9 mouse cellular contexts compared by ENCODE assay signal in the genomic region with DNA sequence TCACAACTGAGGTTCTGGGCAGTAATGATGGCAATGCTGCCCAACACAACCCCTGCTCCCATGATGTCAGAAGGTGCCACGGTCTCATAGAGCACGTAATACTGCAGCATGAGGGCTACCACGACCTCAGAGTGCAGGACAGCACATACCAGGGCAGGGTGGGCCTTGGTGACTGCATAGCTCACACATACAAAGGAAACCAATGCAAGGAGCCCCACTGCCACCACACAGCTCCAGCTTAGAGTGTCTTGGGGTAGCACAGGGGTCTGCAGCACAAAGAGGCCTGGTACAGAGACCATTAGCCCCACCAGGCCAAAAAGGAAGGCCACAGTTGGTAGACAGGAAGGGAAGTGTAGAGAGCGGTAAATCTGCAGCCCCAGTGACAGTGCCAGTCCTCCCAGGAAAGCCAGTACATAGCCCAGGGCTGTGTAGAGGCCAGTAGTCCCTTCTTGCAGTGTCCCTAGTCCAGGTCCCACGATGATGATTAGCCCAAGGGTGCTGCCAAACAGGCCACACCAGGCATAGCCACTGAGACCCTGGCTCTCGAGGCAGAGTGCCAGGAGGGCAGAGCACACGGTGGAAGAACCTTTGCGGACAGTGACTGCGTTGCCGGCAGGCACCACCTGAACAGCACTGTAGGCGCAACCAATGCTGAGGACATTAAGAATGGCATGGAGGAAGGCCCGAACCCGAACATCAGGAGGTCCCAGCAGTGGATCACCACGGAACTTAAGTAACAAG. TPM values are rescaled to one million over a fixed set of nuclear protein-coding genes. Genes with fewer than 3 reads are reported as not detected.
DNase-seq lines count a peak whose midpoint lies in the region; ATAC-seq and TF ChIP-seq lines count a peak whose summit lies in the region.
"Had no signal": no experiment of that assay in that cellular context is flagged by ENCODE, and none has a peak within 500 bp of the region (broad histone marks: within the 10 kb centered on the region; RNA-seq: fewer than 3 reads in every experiment).

No protein-coding gene starts in this region.

- no peaks in the 10 kb centered on the region for H3K27me3 ChIP-seq in liver, embryonic 11.5 days (replicated peaks; ENCODE audit: control insufficient read depth, insufficient read depth, low read length)
- H3K27me3 ChIP-seq in intestine, embryonic 14.5 days (replicated peaks; ENCODE audit: control insufficient read depth, insufficient read depth, low read length), result no peaks in the 10 kb centered on the region
- H3K27me3 ChIP-seq in neural tube, embryonic 12.5 days (replicated peaks), result no peaks in the 10 kb centered on the region

- 83% methylated on average over 14 of the region's 14 CpGs for WGBS in liver, embryonic 11.5 days
- 79% methylated on average over 14 of the region's 14 CpGs for WGBS in intestine, embryonic 14.5 days
- 82% methylated on average over 14 of the region's 14 CpGs for WGBS in neural tube, embryonic 12.5 days

- no peaks in the 10 kb centered on the region for H3K9me3 ChIP-seq in liver, embryonic 11.5 days (ENCODE audit: control insufficient read depth, low read length)
- no peaks in the 10 kb centered on the region for H3K9me3 ChIP-seq in intestine, embryonic 14.5 days (ENCODE audit: control insufficient read depth, low read length)
- no peaks in the 10 kb centered on the region for H3K9me3 ChIP-seq in neural tube, embryonic 12.5 days

- TF ChIP-seq CTCF in embryonic fibroblast, embryonic 13.5 days (IDR thresholded peaks at IDR 0.05; ENCODE audit: borderline replicate concordance, insufficient read depth, low read length), result no peak

- no peak for ATAC-seq in liver, embryonic 11.5 days (replicated peaks; ENCODE audit: low FRiP score)
- no peak for ATAC-seq in intestine, embryonic 14.5 days (replicated peaks; ENCODE audit: low FRiP score, low TSS enrichment, low read depth)
- no peak for ATAC-seq in neural tube, embryonic 12.5 days (ENCODE audit: low FRiP score, low read depth)

- peak overlapping the region; percentile 67; the same call in 1 of the 2 replicates for H3K4me3 ChIP-seq in liver, embryonic 11.5 days (ENCODE audit: low read depth, low read length)
- H3K4me3 ChIP-seq in embryonic fibroblast, embryonic 13.5 days (ENCODE audit: insufficient read depth, low read length), result no peak overlapping the region
- no peak overlapping the region; the same call in 1 of the 2 replicates for H3K4me3 ChIP-seq in intestine, embryonic 14.5 days (ENCODE audit: low read depth, low read length)
- H3K4me3 ChIP-seq in neural tube, embryonic 12.5 days, result no peak overlapping the region

- DNase-seq in liver, embryonic 11.5 days (ENCODE audit: low spot score), result no peak
- no peak for DNase-seq in liver
- no peak for DNase-seq in intestine, embryonic 14.5 days (ENCODE audit: low spot score)
- no peak for DNase-seq in layer of hippocampus, adult 8-10 months (ENCODE audit: low spot score in 2 of 2)
- no peak for DNase-seq in right cerebral cortex, adult 18-20 months
- DNase-seq in retina, embryonic 14.5 days (ENCODE audit: low spot score), result no peak

- TF ChIP-seq POLR2A in embryonic fibroblast, embryonic 13.5 days (IDR thresholded peaks at IDR 0.05; ENCODE audit: low read depth, low read length), result no peak

- H3K27ac ChIP-seq in liver, embryonic 11.5 days (ENCODE audit: low read depth, low read length), result peak overlapping the region; percentile 13; the same call in 1 of the 2 replicates
- H3K27ac ChIP-seq in embryonic fibroblast, embryonic 13.5 days (ENCODE audit: insufficient read depth, low read length), result 0 out of 2 replicates have a peak overlapping the region, but pooled peaks have one; percentile 95
- peak overlapping the region; percentile 99; the same call in 1 of the 2 replicates for H3K27ac ChIP-seq in intestine, embryonic 14.5 days (ENCODE audit: low read depth)
- peak overlapping the region; percentile 97 for H3K27ac ChIP-seq in neural tube, embryonic 12.5 days

- peaks cover 34% of the 10 kb centered on the region for H3K4me1 ChIP-seq in liver, embryonic 11.5 days (replicated peaks; ENCODE audit: control insufficient read depth, insufficient read depth, low read length)
- peaks cover 13% of the 10 kb centered on the region for H3K4me1 ChIP-seq in embryonic fibroblast, embryonic 13.5 days (ENCODE audit: control insufficient read depth, insufficient read depth, low read length)
- peaks cover 32% of the 10 kb centered on the region for H3K4me1 ChIP-seq in intestine, embryonic 14.5 days (replicated peaks; ENCODE audit: control insufficient read depth, insufficient read depth, low read length)
- H3K4me1 ChIP-seq in neural tube, embryonic 12.5 days, result peaks cover 36% of the 10 kb centered on the region

- H3K4me2 ChIP-seq in liver, embryonic 11.5 days, result peak overlapping the region; percentile 79
- H3K4me2 ChIP-seq in intestine, embryonic 14.5 days (ENCODE audit: low read length), result peak overlapping the region; percentile 93
- peak overlapping the region; percentile 74 for H3K4me2 ChIP-seq in neural tube, embryonic 12.5 days (replicated peaks)

- H3K9ac ChIP-seq in liver, embryonic 11.5 days (ENCODE audit: low read depth, low read length), result peak overlapping the region; percentile 27; the same call in 1 of the 2 replicates
- H3K9ac ChIP-seq in intestine, embryonic 14.5 days (ENCODE audit: low read length), result no peak overlapping the region
- H3K9ac ChIP-seq in neural tube, embryonic 12.5 days, result peak overlapping the region; percentile 84; the same call in 1 of the 2 replicates

- H3K36me3 ChIP-seq in liver, embryonic 11.5 days (ENCODE audit: control insufficient read depth, insufficient read depth, low read length), result no peaks in the 10 kb centered on the region
- no peaks in the 10 kb centered on the region for H3K36me3 ChIP-seq in intestine, embryonic 14.5 days (ENCODE audit: control insufficient read depth, insufficient read depth, low read length)
- H3K36me3 ChIP-seq in neural tube, embryonic 12.5 days, result no peaks in the 10 kb centered on the region

RNA-seq across cellular contexts. Expression of gene Slc35g3, which starts 1.4 kb away (rescaled TPM):
- not detected in 2 replicates for polyA plus RNA-seq in liver, embryonic 11.5 days (2014; fragmentation: Nextera tagmentation; extraction: Ambion mirVana)
- polyA plus RNA-seq in embryonic fibroblast, embryonic 13.5 days (2011; ENCODE audit: insufficient read length, low read depth, missing spikeins), result not detected in 2 replicates
- polyA plus RNA-seq in intestine, embryonic 14.5 days (2014; fragmentation: Nextera tagmentation; extraction: Ambion mirVana), result not detected in 2 replicates
- polyA plus RNA-seq in neural tube, embryonic 12.5 days (2016; fragmentation: Nextera tagmentation; extraction: Ambion mirVana), result not detected in 2 replicates
- not detected for total RNA-seq in layer of hippocampus, adult 8-10 months (2022)
- total RNA-seq: gastrocnemius, postnatal 36 days had no signal

RNA-seq across cellular contexts. Expression of gene Polr2a, which starts 1.9 kb away (rescaled TPM):
- polyA plus RNA-seq in liver, embryonic 11.5 days (2014; fragmentation: Nextera tagmentation; extraction: Ambion mirVana), result 46.1 and 48.9 TPM in 2 replicates
- polyA plus RNA-seq in embryonic fibroblast, embryonic 13.5 days (2011; ENCODE audit: insufficient read length, low read depth, missing spikeins), result 82.6 and 90.9 TPM in 2 replicates
- 35.2 and 38.7 TPM in 2 replicates for polyA plus RNA-seq in intestine, embryonic 14.5 days (2014; fragmentation: Nextera tagmentation; extraction: Ambion mirVana)
- 28.5 and 31.2 TPM in 2 replicates for polyA plus RNA-seq in neural tube, embryonic 12.5 days (2016; fragmentation: Nextera tagmentation; extraction: Ambion mirVana)
- total RNA-seq in layer of hippocampus, adult 8-10 months (2022), result 10 to 100 TPM; 53.8 to 60.8 (median 59.1) TPM

RNA-seq across cellular contexts. Expression of gene Zbtb4, which starts 5.4 kb away (rescaled TPM):
- polyA plus RNA-seq in liver, embryonic 11.5 days (2014; fragmentation: Nextera tagmentation; extraction: Ambion mirVana), result 0.90 and 1.0 TPM in 2 replicates
- polyA plus RNA-seq in embryonic fibroblast, embryonic 13.5 days (2011; ENCODE audit: insufficient read length, low read depth, missing spikeins), result 22.6 and 28.5 TPM in 2 replicates
- 2.8 and 3.3 TPM in 2 replicates for polyA plus RNA-seq in intestine, embryonic 14.5 days (2014; fragmentation: Nextera tagmentation; extraction: Ambion mirVana)
- polyA plus RNA-seq in neural tube, embryonic 12.5 days (2016; fragmentation: Nextera tagmentation; extraction: Ambion mirVana), result 2.3 and 2.4 TPM in 2 replicates
- total RNA-seq in layer of hippocampus, adult 8-10 months (2022), result 100 to 1,000 TPM; 121 to 145 (median 129) TPM

RNA-seq across cellular contexts. Expression of gene Chrnb1, which starts 35.4 kb away (rescaled TPM):
- 1.3 and 1.4 TPM in 2 replicates for polyA plus RNA-seq in liver, embryonic 11.5 days (2014; fragmentation: Nextera tagmentation; extraction: Ambion mirVana)
- 4.6 and 7.2 TPM in 2 replicates for polyA plus RNA-seq in embryonic fibroblast, embryonic 13.5 days (2011; ENCODE audit: insufficient read length, low read depth, missing spikeins)
- 3.5 and 4.4 TPM in 2 replicates for polyA plus RNA-seq in intestine, embryonic 14.5 days (2014; fragmentation: Nextera tagmentation; extraction: Ambion mirVana)
- 5.3 and 5.8 TPM in 2 replicates for polyA plus RNA-seq in neural tube, embryonic 12.5 days (2016; fragmentation: Nextera tagmentation; extraction: Ambion mirVana)
- total RNA-seq in layer of hippocampus, adult 8-10 months (2022), result 1 to 10 TPM in 3 of 4 experiments, under 1 TPM in 1; 0.49 to 2.2 (median 1.1) TPM

RNA-seq across cellular contexts. Expression of gene Fgf11, which starts 41.3 kb away (rescaled TPM):
- 1.2 TPM in 2 replicates for polyA plus RNA-seq in liver, embryonic 11.5 days (2014; fragmentation: Nextera tagmentation; extraction: Ambion mirVana)
- 1.1 and 2.5 TPM in 2 replicates for polyA plus RNA-seq in embryonic fibroblast, embryonic 13.5 days (2011; ENCODE audit: insufficient read length, low read depth, missing spikeins)
- polyA plus RNA-seq in intestine, embryonic 14.5 days (2014; fragmentation: Nextera tagmentation; extraction: Ambion mirVana), result 1.1 and 1.4 TPM in 2 replicates
- polyA plus RNA-seq in neural tube, embryonic 12.5 days (2016; fragmentation: Nextera tagmentation; extraction: Ambion mirVana), result 4.1 and 5.6 TPM in 2 replicates
- total RNA-seq in layer of hippocampus, adult 8-10 months (2022), result 10 to 100 TPM; 26.1 to 36.5 (median 30.6) TPM

Comparison
In these comparisons a context has a peak if more than half of its experiments do, and no peak if none do; other contexts are left out.
1. H3K27ac ChIP-seq: peak in every context shown above with its lines; median percentile 99 in intestine, embryonic 14.5 days; 97 in neural tube, embryonic 12.5 days; 95 in embryonic fibroblast, embryonic 13.5 days; 13 in liver, embryonic 11.5 days.